Mouse (Mus musculus): Measurements from ENCODE around the gene Gm21731.
"Not testable (repeated sequence)": the region's sequence is repeated elsewhere in the genome, so short reads cannot be mapped to it uniquely, and the experiment has no call there.

- not testable (repeated sequence) for TF ChIP-seq CTCF (IDR thresholded peaks at IDR 0.05; ENCODE audit: insufficient read depth, low read length); POLR2A (IDR thresholded peaks at IDR 0.05; ENCODE audit: borderline replicate concordance, extremely low read depth, low read depth, low read length)
Measured at GRCm38 (mm10) chr13:120223012-120223659, 15.8 kb upstream of the Gm21731 start.

Data from lung, adult 2 months (tissue).